Mouse (Mus musculus): ENCODE results near the gene Tbx20. TPM values are rescaled to one million over a fixed set of nuclear protein-coding genes. Genes with fewer than 3 reads are reported as not detected.

Tbx20 gene
- 0.11 TPM in 1 of 3 replicates, not detected in the others for total RNA-seq (2017)

DNA sequence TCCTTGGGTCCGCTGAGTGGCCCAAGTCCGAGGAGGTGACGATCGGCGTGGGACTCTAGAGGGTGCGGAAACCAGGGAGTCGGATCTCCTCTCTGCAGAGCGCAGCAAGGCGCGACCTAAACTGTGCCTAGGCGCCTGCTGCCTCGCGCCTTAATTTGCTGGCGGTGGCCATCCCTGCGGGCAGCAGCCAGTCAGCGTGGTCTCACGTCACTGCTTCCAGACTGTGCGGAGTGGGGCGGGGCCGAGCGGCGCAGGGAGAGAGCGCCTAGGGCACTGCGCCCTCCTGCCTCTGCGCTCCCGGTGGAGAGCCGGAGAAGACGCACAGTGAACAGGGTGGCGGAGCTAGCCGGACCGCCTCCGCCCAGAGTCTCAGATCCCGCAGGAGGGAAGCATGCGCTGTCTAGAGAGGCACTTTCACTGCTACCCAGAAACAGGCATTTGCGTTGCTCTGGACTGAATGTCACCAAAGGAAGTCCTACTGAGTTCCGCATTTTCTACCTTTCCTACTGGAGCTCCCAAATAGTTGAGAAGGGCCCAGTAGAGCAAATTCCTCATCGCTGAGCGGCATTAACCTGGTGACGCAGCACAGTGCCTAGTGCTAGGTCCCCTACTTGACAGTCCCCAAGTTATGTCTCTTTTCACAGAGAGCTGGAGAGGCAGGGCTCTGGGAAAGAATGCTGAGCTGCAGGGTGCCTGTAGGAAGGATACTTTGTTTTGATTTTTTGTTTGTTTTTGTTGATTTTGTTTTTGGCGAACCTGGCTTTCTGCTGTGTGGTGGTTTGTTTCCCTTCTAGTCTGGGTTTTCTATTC lies at the start of gene Tbx20:
TSS of gene Tbx20 (minus strand) at position 144 of the 810 bp plus-strand sequence.
- no peak for ATAC-seq (replicated peaks; ENCODE audit: insufficient number of reproducible peaks, low FRiP score, low TSS enrichment, poor library complexity, severe bottlenecking)

GRCm38 (mm10) chr9:24818511-24818910 lies 44.4 kb upstream of the Tbx20 start:
- no peak for ATAC-seq (replicated peaks; ENCODE audit: insufficient number of reproducible peaks, low FRiP score, low TSS enrichment, poor library complexity, severe bottlenecking)

DNA sequence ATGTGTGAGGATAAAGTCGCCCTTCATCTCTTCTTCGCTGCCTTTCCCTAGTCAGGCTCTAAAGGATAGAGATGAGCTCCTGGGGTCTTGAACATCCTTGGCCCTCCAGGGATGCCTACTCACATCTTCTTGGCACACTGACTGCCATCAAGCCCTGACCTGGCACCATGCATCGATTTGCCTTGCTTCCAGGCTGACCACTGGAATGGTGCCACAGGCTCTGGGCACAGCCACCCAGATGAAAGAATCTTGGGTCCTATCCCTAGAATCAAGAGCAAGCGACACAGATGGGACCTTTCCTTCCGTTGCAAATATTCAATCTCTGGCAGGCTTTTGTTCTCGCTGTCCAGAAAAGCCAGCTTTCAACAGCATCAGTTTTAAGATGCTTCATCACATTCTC lies 38.4 kb upstream of the Tbx20 start:
- no peak for ATAC-seq (replicated peaks; ENCODE audit: insufficient number of reproducible peaks, low FRiP score, low TSS enrichment, poor library complexity, severe bottlenecking)

GRCm38 (mm10) chr9:24792110-24792509 lies 18.0 kb upstream of the Tbx20 start:
- ATAC-seq (replicated peaks; ENCODE audit: insufficient number of reproducible peaks, low FRiP score, low TSS enrichment, poor library complexity, severe bottlenecking) = no peak

DNA sequence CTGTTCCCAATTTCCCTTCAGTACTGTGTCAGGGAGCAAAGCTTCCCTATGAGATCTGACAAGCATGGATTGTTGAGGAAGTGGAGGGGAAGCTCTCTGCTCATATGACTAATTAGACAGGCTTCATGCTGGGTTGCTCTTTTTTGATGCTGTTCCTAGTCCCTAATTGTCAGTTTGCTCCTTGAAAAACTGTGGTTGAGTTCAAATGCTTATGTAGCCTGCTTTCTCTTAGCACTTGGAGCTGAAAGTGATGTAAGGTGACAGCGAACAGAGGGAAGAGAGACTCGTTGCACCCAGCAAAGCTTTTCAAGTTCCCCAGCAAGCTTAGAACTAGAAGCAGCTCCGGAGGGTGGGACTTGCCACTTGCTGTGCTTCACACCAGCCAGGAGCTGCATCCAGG lies 15.3 kb upstream of the Tbx20 start:
- ATAC-seq (replicated peaks; ENCODE audit: insufficient number of reproducible peaks, low FRiP score, low TSS enrichment, poor library complexity, severe bottlenecking) = no peak

DNA sequence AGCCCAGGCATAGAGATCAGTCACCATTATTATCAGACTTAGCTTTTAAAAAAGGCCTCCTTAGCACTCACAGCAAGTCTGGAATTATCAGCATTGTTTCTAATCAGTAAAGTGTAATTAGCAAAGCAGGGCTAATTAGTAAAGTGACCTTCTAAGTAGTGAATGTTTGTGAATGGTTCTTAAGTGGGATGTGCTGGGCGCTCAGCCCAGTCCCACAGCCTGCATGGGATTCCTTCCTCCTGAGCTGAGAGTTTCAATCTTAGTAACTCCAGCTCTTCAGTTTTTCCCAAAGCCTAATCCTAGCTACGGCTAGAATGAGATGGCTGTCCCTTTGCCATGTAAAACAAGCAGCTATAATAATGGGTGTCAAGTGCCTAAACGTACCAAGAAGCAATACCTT lies 8.2 kb upstream of the Tbx20 start:
- ATAC-seq (replicated peaks; ENCODE audit: insufficient number of reproducible peaks, low FRiP score, low TSS enrichment, poor library complexity, severe bottlenecking) = no peak

- ATAC-seq (replicated peaks; ENCODE audit: insufficient number of reproducible peaks, low FRiP score, low TSS enrichment, poor library complexity, severe bottlenecking) = no peak
These were observed 6.9 kb upstream of the Tbx20 start for GRCm38 (mm10) chr9:24780929-24781441.

- no peak for ATAC-seq (replicated peaks; ENCODE audit: insufficient number of reproducible peaks, low FRiP score, low TSS enrichment, poor library complexity, severe bottlenecking)
These were observed 6.4 kb upstream of the Tbx20 start for GRCm38 (mm10) chr9:24780391-24780928.

DNA sequence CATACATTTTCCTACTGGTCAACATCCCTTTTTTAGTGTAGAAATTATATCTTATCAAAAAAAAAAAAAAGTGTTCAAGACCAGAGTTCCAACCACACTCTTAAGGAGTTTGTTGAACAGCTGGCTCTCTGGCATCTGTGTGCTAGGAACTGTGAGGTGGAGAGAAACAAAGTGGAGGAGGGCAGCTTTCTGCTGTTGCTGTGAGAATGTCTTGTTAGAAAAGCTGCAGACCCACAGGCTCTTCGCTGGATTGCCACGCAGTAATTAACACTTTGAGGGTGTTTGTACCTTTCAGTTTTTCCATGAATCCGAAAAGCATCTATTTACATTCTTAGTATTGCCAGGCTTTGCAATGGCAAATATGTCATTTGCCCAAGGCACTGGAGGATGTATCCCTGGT lies 5.9 kb upstream of the Tbx20 start:
- ATAC-seq (replicated peaks; ENCODE audit: insufficient number of reproducible peaks, low FRiP score, low TSS enrichment, poor library complexity, severe bottlenecking) = no peak

- ATAC-seq (replicated peaks; ENCODE audit: insufficient number of reproducible peaks, low FRiP score, low TSS enrichment, poor library complexity, severe bottlenecking) = no peak
These were observed 4.5 kb upstream of the Tbx20 start for GRCm38 (mm10) chr9:24778571-24778970.

DNA sequence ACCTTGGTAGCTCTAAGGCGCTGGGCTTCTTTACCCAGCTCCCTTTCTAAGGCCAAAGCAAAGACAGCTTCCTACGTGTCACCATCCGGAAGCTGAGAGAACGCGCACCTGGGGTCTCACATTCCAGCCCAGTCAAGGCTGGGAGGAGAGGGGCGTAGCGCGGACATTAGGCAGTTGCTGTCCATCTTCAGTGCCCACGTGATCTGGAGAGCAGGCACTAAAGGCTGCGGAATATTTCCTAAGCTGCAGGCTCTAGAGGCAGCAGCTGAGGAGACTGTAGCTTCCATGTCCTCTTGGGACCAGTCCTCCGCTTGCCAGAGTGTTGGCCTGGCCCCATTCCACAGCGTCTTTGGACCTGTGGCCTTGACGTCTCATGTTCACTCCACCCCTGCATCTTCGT lies 3.9 kb upstream of the Tbx20 start:
- no peak for ATAC-seq (replicated peaks; ENCODE audit: insufficient number of reproducible peaks, low FRiP score, low TSS enrichment, poor library complexity, severe bottlenecking)

GRCm38 (mm10) chr9:24777176-24777895 lies 3.2 kb upstream of the Tbx20 start:
- ATAC-seq (replicated peaks; ENCODE audit: insufficient number of reproducible peaks, low FRiP score, low TSS enrichment, poor library complexity, severe bottlenecking) = no peak

DNA sequence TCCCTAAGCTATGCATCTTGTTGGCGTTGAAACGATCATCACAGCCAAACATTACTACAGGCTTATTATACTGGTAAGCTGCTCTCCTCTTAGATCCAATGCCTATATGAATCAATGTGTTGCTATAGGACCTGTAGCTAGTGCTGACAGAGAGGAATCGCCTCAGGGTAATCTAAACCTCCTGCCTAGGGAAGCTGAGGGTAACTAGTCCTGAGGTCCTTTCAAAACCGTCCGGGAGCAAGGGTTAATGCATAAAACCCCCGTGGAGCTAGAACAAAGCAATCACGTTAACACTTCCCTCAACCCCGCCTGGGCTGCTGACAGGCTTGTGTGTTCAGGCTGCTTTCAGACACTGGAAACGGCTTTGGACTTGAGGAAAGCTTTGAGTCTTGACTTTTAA lies 2.4 kb upstream of the Tbx20 start:
- ATAC-seq (replicated peaks; ENCODE audit: insufficient number of reproducible peaks, low FRiP score, low TSS enrichment, poor library complexity, severe bottlenecking) = no peak

- no peak for ATAC-seq (replicated peaks; ENCODE audit: insufficient number of reproducible peaks, low FRiP score, low TSS enrichment, poor library complexity, severe bottlenecking)
These were observed 1.5 kb upstream of the Tbx20 start for GRCm38 (mm10) chr9:24775567-24775966.

DNA sequence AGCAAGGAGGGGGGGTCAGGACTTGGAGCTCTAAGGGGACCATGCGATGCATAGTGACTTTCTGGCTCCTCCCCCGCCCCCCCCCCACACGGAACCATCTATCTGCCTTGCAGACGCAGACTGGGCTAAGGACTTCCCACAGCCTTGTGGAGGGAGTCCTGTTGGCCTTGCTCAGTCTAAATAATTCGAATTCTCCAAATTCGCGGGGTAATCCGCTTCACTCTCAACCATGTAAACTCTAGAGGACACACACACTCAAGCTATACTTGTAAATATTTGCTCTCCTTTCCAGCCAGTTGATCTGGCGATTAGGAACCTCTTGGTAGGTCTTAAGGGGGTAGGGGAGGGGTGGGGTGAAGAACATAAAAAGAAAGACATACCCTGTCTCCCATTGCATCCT lies 898 bp upstream of the Tbx20 start:
- no peak for ATAC-seq (replicated peaks; ENCODE audit: insufficient number of reproducible peaks, low FRiP score, low TSS enrichment, poor library complexity, severe bottlenecking)

DNA sequence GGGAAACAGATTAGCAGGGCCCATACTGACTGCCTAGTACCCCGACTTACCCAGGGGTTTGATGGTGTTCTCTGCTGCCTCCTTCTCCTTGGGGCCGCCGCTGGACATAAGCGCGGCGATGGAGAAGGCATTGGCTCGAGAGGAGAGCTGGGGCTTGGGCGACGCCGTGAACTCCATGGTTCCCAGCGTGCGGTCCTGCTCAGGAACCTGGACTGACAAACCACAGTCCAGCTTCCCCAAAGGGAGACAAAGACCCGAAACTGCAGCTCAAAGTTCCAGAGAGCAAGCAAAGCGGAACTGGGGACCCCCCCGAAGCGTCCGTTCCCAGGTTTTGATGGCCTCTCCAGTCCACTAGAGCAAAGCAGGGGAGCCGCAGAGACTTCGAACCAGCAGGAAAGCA lies 434 bp downstream of the Tbx20 start:
- ATAC-seq (replicated peaks; ENCODE audit: insufficient number of reproducible peaks, low FRiP score, low TSS enrichment, poor library complexity, severe bottlenecking) = no peak

GRCm38 (mm10) chr9:24773171-24773570 lies 932 bp downstream of the Tbx20 start:
- ATAC-seq (replicated peaks; ENCODE audit: insufficient number of reproducible peaks, low FRiP score, low TSS enrichment, poor library complexity, severe bottlenecking) = no peak

DNA sequence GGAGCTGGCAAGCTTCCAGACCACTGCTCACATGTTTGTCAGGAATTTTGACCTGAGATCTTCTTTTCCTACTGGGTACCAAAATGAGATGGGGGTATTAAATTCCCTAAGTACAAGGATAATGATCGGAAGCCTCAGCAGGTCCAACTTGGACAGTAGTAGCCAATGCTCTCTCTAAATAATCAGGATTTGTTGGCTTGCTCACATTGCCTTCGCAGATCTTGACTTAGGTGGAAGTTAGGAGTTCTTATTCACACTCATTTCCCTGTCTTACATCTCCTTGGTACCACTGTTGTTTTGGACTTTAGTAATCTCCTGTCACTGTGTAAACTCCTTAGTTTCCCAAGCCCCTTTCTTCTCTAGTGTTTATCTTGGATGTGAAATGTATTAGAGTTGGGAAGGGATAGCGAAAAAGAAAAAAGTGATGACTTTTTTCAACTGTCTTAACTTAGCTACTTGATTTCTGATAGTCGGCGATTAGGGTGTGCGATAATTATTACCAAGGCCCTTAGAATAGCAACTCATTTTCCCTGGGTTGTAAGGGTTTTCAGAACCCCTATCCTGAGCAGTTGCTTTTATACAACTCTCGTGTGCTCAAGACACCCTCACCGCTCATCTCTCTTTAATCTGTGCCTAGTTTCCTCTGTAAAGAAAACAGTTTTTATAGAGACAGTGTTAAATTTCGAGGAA lies 1.5 kb downstream of the Tbx20 start:
- no peak for ATAC-seq (replicated peaks; ENCODE audit: insufficient number of reproducible peaks, low FRiP score, low TSS enrichment, poor library complexity, severe bottlenecking)

- no peak for ATAC-seq (replicated peaks; ENCODE audit: insufficient number of reproducible peaks, low FRiP score, low TSS enrichment, poor library complexity, severe bottlenecking)
These were observed 2.4 kb downstream of the Tbx20 start for GRCm38 (mm10) chr9:24771713-24772112.
